Mouse (Mus musculus) layer of hippocampus, adult 2 months (tissue): ENCODE measurements around the gene H2afy. TPM values are rescaled to one million over a fixed set of nuclear protein-coding genes. Genes with fewer than 3 reads are reported as not detected.

Experiments used
- DNase-seq, 2 experiments: peaks; one replicate each; pipeline ENCODE4 v3.0.0; 2022; ENCODE audit warnings: low spot score in 2 of 2
- H3K27ac ChIP-seq: fragments of 200-600 bp; 2 replicates; pipeline ENCODE4 v1.8.1; 2022
- H3K4me3 ChIP-seq: fragments of 200-600 bp; 2 replicates; pipeline ENCODE4 v1.8.1; 2022; ENCODE audit warnings: mild to moderate bottlenecking
- CTCF ChIP-seq: fragments of 200-600 bp; conservative IDR thresholded peaks from 2 replicates; pipeline ENCODE4 v1.8.1; 2022; ENCODE audit warnings: antibody characterized with exemption, mild to moderate bottlenecking, moderate library complexity
- total RNA-seq, 2 experiments: library from RNA; stranded (reverse); gene quantifications; 2 replicates each; pipeline ENCODE4 v1.2.3; 2021

Gene H2afy
- total RNA-seq, 2 experiments from 2014 or later: 118 to 122 TPM

- Histone ChIP-seq H3K27ac (no peak overlapping the region), H3K4me3 (no peak overlapping the region)
- no peak for DNase-seq
- TF ChIP-seq CTCF: no peak
These were observed 3.1 kb upstream of the H2afy start for GRCm38 (mm10) chr13:56139167-56139751.

GRCm38 (mm10) chr13:56135231-56136052 lies 719 bp downstream of the H2afy start:
- DNase-seq: peak; percentile 81 to 85
- Histone ChIP-seq H3K27ac (peak overlapping the region; percentile 95), H3K4me3 (peak overlapping the region; percentile 95)
- TF ChIP-seq CTCF: no peak

- DNase-seq: no peak
- Histone ChIP-seq H3K4me3 (peak overlapping the region; percentile 95), H3K27ac (peak overlapping the region; percentile 95)
- no peak for TF ChIP-seq CTCF
These were observed 1.5 kb downstream of the H2afy start for GRCm38 (mm10) chr13:56134631-56135181.

GRCm38 (mm10) chr13:56134031-56134430 lies 2.1 kb downstream of the H2afy start:
- no peak for DNase-seq
- TF ChIP-seq CTCF: no peak
- Histone ChIP-seq H3K4me3 (peak overlapping the region; percentile 95), H3K27ac (no peak overlapping the region)

GRCm38 (mm10) chr13:56132941-56133340 lies 3.2 kb downstream of the H2afy start:
- no peak for TF ChIP-seq CTCF
- DNase-seq: no peak
- Histone ChIP-seq H3K4me3 (no peak overlapping the region), H3K27ac (no peak overlapping the region)

GRCm38 (mm10) chr13:56132326-56132936 lies 3.7 kb downstream of the H2afy start:
- DNase-seq: no peak
- TF ChIP-seq CTCF: no peak
- H3K4me3 ChIP-seq: no peak overlapping the region
- no peak overlapping the region for H3K27ac ChIP-seq

GRCm38 (mm10) chr13:56130544-56130943 lies 5.6 kb downstream of the H2afy start:
- no peak for TF ChIP-seq CTCF
- DNase-seq: no peak
- Histone ChIP-seq H3K27ac (no peak overlapping the region), H3K4me3 (no peak overlapping the region)

- TF ChIP-seq CTCF: no peak
- Histone ChIP-seq H3K27ac (no peak overlapping the region), H3K4me3 (no peak overlapping the region)
- DNase-seq: no peak
These were observed 6.6 kb downstream of the H2afy start for GRCm38 (mm10) chr13:56129578-56129977.

- Histone ChIP-seq H3K4me3 (no peak overlapping the region), H3K27ac (no peak overlapping the region)
- no peak for TF ChIP-seq CTCF
- DNase-seq: no peak
These were observed 7.1 kb downstream of the H2afy start for GRCm38 (mm10) chr13:56129014-56129413.

GRCm38 (mm10) chr13:56125632-56126031 lies 10.5 kb downstream of the H2afy start:
- DNase-seq: no peak
- Histone ChIP-seq H3K27ac (no peak overlapping the region), H3K4me3 (no peak overlapping the region)
- no peak for TF ChIP-seq CTCF

- Histone ChIP-seq H3K4me3 (no peak overlapping the region), H3K27ac (no peak overlapping the region)
- no peak for TF ChIP-seq CTCF
- no peak for DNase-seq
These were observed 13.1 kb downstream of the H2afy start for GRCm38 (mm10) chr13:56123075-56123474.

GRCm38 (mm10) chr13:56117991-56118765 lies 18.0 kb downstream of the H2afy start:
- H3K27ac ChIP-seq: peak overlapping the region; percentile 32
- DNase-seq: no peak
- H3K4me3 ChIP-seq: no peak overlapping the region
- TF ChIP-seq CTCF: no peak
